Mouse (Mus musculus): Measurements from ENCODE around the gene Galk2.

The Galk2 gene

GRCm38 (mm10) chr2:125858521-125859280 lies at the start of gene Galk2, which contains the start of gene Cops2:
Galk2 (plus strand) TSS chr2:125859109.
Cops2 (minus strand) TSS chr2:125859139.
- DNase-seq (ENCODE audit: extremely low read depth, low read depth): peak; percentile 95

GRCm38 (mm10) chr2:125809551-125809950 lies 49.4 kb upstream of the Galk2 start:
- DNase-seq (ENCODE audit: extremely low read depth, low read depth): no peak

GRCm38 (mm10) chr2:125811332-125811731 lies 47.6 kb upstream of the Galk2 start:
- peak; percentile 56 for DNase-seq (ENCODE audit: extremely low read depth, low read depth)

GRCm38 (mm10) chr2:125813972-125814595 lies 44.8 kb upstream of the Galk2 start:
- no peak for DNase-seq (ENCODE audit: extremely low read depth, low read depth)

- DNase-seq (ENCODE audit: extremely low read depth, low read depth): no peak
Measured at GRCm38 (mm10) chr2:125820397-125820796, 38.5 kb upstream of the Galk2 start.

- no peak for DNase-seq (ENCODE audit: extremely low read depth, low read depth)
Measured at GRCm38 (mm10) chr2:125826201-125826600, 32.7 kb upstream of the Galk2 start.

GRCm38 (mm10) chr2:125827898-125828297 lies 31.0 kb upstream of the Galk2 start:
- DNase-seq (ENCODE audit: extremely low read depth, low read depth): no peak

GRCm38 (mm10) chr2:125829924-125830323 lies 29.0 kb upstream of the Galk2 start:
- no peak for DNase-seq (ENCODE audit: extremely low read depth, low read depth)

GRCm38 (mm10) chr2:125838091-125838490 lies 20.8 kb upstream of the Galk2 start:
- DNase-seq (ENCODE audit: extremely low read depth, low read depth): no peak

- no peak for DNase-seq (ENCODE audit: extremely low read depth, low read depth)
Measured at GRCm38 (mm10) chr2:125838708-125839284, 20.1 kb upstream of the Galk2 start.

GRCm38 (mm10) chr2:125851237-125851636 lies 7.7 kb upstream of the Galk2 start:
- peak; percentile 43 for DNase-seq (ENCODE audit: extremely low read depth, low read depth)

- no peak for DNase-seq (ENCODE audit: extremely low read depth, low read depth)
Measured at GRCm38 (mm10) chr2:125857707-125858106, 1.2 kb upstream of the Galk2 start.

GRCm38 (mm10) chr2:125863799-125864198 lies 4.9 kb downstream of the Galk2 start:
- no peak for DNase-seq (ENCODE audit: extremely low read depth, low read depth)

GRCm38 (mm10) chr2:125864551-125864950 lies 5.6 kb downstream of the Galk2 start:
- no peak for DNase-seq (ENCODE audit: extremely low read depth, low read depth)

- no peak for DNase-seq (ENCODE audit: extremely low read depth, low read depth)
Measured at GRCm38 (mm10) chr2:125865585-125865984, 6.7 kb downstream of the Galk2 start.

- DNase-seq (ENCODE audit: extremely low read depth, low read depth): peak; percentile 31
Measured at GRCm38 (mm10) chr2:125866058-125866740, 7.3 kb downstream of the Galk2 start.

- no peak for DNase-seq (ENCODE audit: extremely low read depth, low read depth)
Measured at GRCm38 (mm10) chr2:125868301-125868700, 9.4 kb downstream of the Galk2 start.

GRCm38 (mm10) chr2:125870159-125870558 lies 11.2 kb downstream of the Galk2 start:
- DNase-seq (ENCODE audit: extremely low read depth, low read depth): no peak

GRCm38 (mm10) chr2:125885891-125886576 lies 27.1 kb downstream of the Galk2 start:
- no peak for DNase-seq (ENCODE audit: extremely low read depth, low read depth)

- DNase-seq (ENCODE audit: extremely low read depth, low read depth): no peak
Measured at GRCm38 (mm10) chr2:125893096-125893495, 34.2 kb downstream of the Galk2 start.

- DNase-seq (ENCODE audit: extremely low read depth, low read depth): no peak
Measured at GRCm38 (mm10) chr2:125895099-125895498, 36.2 kb downstream of the Galk2 start.

Data from MEL-GATA-1-ER (cell line).